Mouse (Mus musculus) CH12.LX (cell line): ENCODE results near the gene Tmod1. TPM values are rescaled to one million over a fixed set of nuclear protein-coding genes. Genes with fewer than 3 reads are reported as not detected.

Experiments used
- DNase-seq: peaks from one replicate; pipeline ENCODE4 v3.0.0-alpha.2; 2013; ENCODE audit errors: extremely low read depth
- H3K27ac ChIP-seq: 2 replicates; pipeline ENCODE4 v1.5.1; 2012; ENCODE audit warnings: low read depth, mild to moderate bottlenecking, control low read depth, moderate library complexity; ENCODE audit not compliant: insufficient read depth
- H3K27me3 ChIP-seq: replicated peaks from 2 replicates; pipeline ENCODE3; 2012; ENCODE audit warnings: inconsistent platforms
- H3K36me3 ChIP-seq, 2 experiments: replicated peaks in 1 of 2; 2 replicates each; pipeline versions ENCODE3 to v1.6.1; 2012; ENCODE audit warnings: inconsistent platforms in 1 of 2, low read length in 1 of 2, mild to moderate bottlenecking in 1 of 2, mixed read lengths in 1 of 2, moderate library complexity in 1 of 2; ENCODE audit not compliant: control insufficient read depth in 1 of 2, insufficient read depth in 1 of 2
- H3K4me1 ChIP-seq, 2 experiments: 2 replicates each; pipeline ENCODE4 v1.6.1; 2012; ENCODE audit warnings: inconsistent platforms in 1 of 2, moderate library complexity in 1 of 2; ENCODE audit not compliant: insufficient read depth in 2 of 2, control insufficient read depth in 1 of 2
- H3K4me2 ChIP-seq: 2 replicates; pipeline ENCODE4 v1.6.1; 2012; ENCODE audit warnings: low read depth, mild to moderate bottlenecking, control low read depth; ENCODE audit not compliant: poor library complexity, insufficient read depth, severe bottlenecking
- H3K4me3 ChIP-seq, 3 experiments: fragments of 150-350 bp in 1 of 3; sonication (generic) in 1 of 3; replicated peaks in 1 of 3; 2 replicates each; pipeline versions ENCODE3 to v1.5.1; 2011 to 2012; ENCODE audit warnings: low read depth in 2 of 3, low read length in 2 of 3, mild to moderate bottlenecking in 2 of 3, moderate library complexity in 2 of 3, control low read depth in 1 of 3, improper control_type of control experiment in 1 of 3, inconsistent platforms in 1 of 3, mixed read lengths in 1 of 3; ENCODE audit not compliant: poor library complexity in 1 of 3
- H3K79me2 ChIP-seq: replicated peaks from 2 replicates; pipeline ENCODE4 v1.6.1; 2012; ENCODE audit warnings: mild to moderate bottlenecking, moderate library complexity; ENCODE audit not compliant: control insufficient read depth, poor library complexity, insufficient read depth, severe bottlenecking; ENCODE audit errors: extremely low read depth
- H3K9ac ChIP-seq: 2 replicates; pipeline ENCODE4 v1.6.1; 2012; ENCODE audit warnings: low read depth, mild to moderate bottlenecking, control low read depth, moderate library complexity; ENCODE audit not compliant: insufficient read depth
- H3K9me3 ChIP-seq: replicated peaks from 2 replicates; pipeline ENCODE3; 2012; ENCODE audit warnings: low read length, inconsistent platforms, mixed read lengths
- CHD2 ChIP-seq: IDR thresholded peaks from 2 replicates; pipeline ENCODE4 v1.6.1; 2011; ENCODE audit warnings: low read length, improper control_type of control experiment
- CTCF ChIP-seq, 2 experiments: IDR thresholded peaks in 1 of 2; conservative IDR thresholded peaks in 1 of 2; 2 replicates each; pipeline ENCODE4 v1.5.1; 2011 to 2012; ENCODE audit warnings: low read depth in 2 of 2, low read length in 2 of 2, improper control_type of control experiment in 1 of 2, inconsistent platforms in 1 of 2, mild to moderate bottlenecking in 1 of 2, moderate library complexity in 1 of 2
- ELF1 ChIP-seq: IDR thresholded peaks from 2 replicates; pipeline ENCODE4 v1.6.1; 2014; ENCODE audit warnings: low read depth, mild to moderate bottlenecking, inconsistent platforms, low read length, improper control_type of control experiment
- GABPA ChIP-seq: IDR thresholded peaks from 2 replicates; pipeline ENCODE4 v1.6.1; 2012; ENCODE audit warnings: low read depth, low read length, improper control_type of control experiment, inconsistent platforms; ENCODE audit not compliant: insufficient replicate concordance
- IRF4 ChIP-seq: IDR thresholded peaks from 2 replicates; pipeline ENCODE4 v1.6.1; 2014; ENCODE audit warnings: low read depth, mild to moderate bottlenecking, inconsistent platforms, low read length, improper control_type of control experiment
- MAFK ChIP-seq: IDR thresholded peaks from 2 replicates; pipeline ENCODE4 v1.6.1; 2011; ENCODE audit warnings: low read length, improper control_type of control experiment; ENCODE audit not compliant: insufficient replicate concordance
- MEF2A ChIP-seq: IDR thresholded peaks from 2 replicates; pipeline ENCODE4 v1.6.1; 2014; ENCODE audit warnings: low read depth, mild to moderate bottlenecking, inconsistent platforms, low read length, improper control_type of control experiment, borderline replicate concordance
- NRF1 ChIP-seq: IDR thresholded peaks from 2 replicates; pipeline ENCODE4 v1.6.1; 2014; ENCODE audit warnings: low read depth, mild to moderate bottlenecking, inconsistent platforms, low read length, improper control_type of control experiment, moderate library complexity
- PAX5 ChIP-seq: IDR thresholded peaks from 2 replicates; pipeline ENCODE4 v1.6.1; 2012; ENCODE audit warnings: low read length, inconsistent platforms, mixed read lengths
- POLR2A ChIP-seq: IDR thresholded peaks from 2 replicates; pipeline ENCODE4 v1.6.1; 2011; ENCODE audit warnings: low read depth, mild to moderate bottlenecking, improper control_type of control experiment, low read length
- POLR2AphosphoS2 ChIP-seq: IDR thresholded peaks from 2 replicates; pipeline ENCODE4 v1.6.1; 2011; ENCODE audit warnings: low read depth, low read length, improper control_type of control experiment
- RAD21 ChIP-seq: IDR thresholded peaks from 2 replicates; pipeline ENCODE4 v1.6.1; 2011; ENCODE audit warnings: low read depth, mild to moderate bottlenecking, low read length, improper control_type of control experiment, moderate library complexity
- RCOR1 ChIP-seq: conservative IDR thresholded peaks from 2 replicates; pipeline ENCODE4 v1.6.1; 2012; ENCODE audit warnings: low read depth, mild to moderate bottlenecking, inconsistent platforms, low read length, improper control_type of control experiment
- ZKSCAN1 ChIP-seq: IDR thresholded peaks from 2 replicates; pipeline ENCODE4 v1.6.1; 2012; ENCODE audit warnings: low read depth, inconsistent platforms, low read length, improper control_type of control experiment, borderline replicate concordance
- ZMIZ1 ChIP-seq: IDR thresholded peaks from 2 replicates; pipeline ENCODE4 v1.6.1; 2012; ENCODE audit warnings: low read depth, mild to moderate bottlenecking, inconsistent platforms, low read length, improper control_type of control experiment
- ZNF384 ChIP-seq: IDR thresholded peaks from 2 replicates; pipeline ENCODE4 v1.6.1; 2012; ENCODE audit warnings: low read depth, low read length, improper control_type of control experiment, inconsistent platforms
- dilution Hi-C: fragments of 300-500 bp; cut with MboI; formaldehyde crosslinking; loops from 2 replicates; pipeline ENCODE4 v1.14.3; 2020; ENCODE audit warnings: low sequenced_read_pairs; ENCODE audit not compliant: extremely low pct_unique_long_range_greater_than_20kb, extremely low pct_ligation_motif_present
- in situ Hi-C: fragments of 300-500 bp; cut with MboI; formaldehyde crosslinking; loops from 3 replicates; pipeline ENCODE4 v1.14.3; 2019; ENCODE audit warnings: low sequenced_read_pairs, low pct_ligation_motif_present, low pct_unique_long_range_greater_than_20kb, mixed read lengths
- polyA plus RNA-seq: library from polyadenylated mRNA; unstranded; fragments of >175 nt; gene quantifications from 2 replicates; pipeline ENCODE4 v1.2.1, GENCODE M21; 2012; ENCODE audit warnings: low read depth; ENCODE audit not compliant: insufficient read length
- total RNA-seq, 2 experiments: library from RNA; depleted of rRNA; stranded (reverse); fragments of 300-350 nt in 1 of 2; fragments of >200 nt in 1 of 2; gene quantifications; 2 replicates each; pipeline ENCODE4 v1.2.3; 2012 to 2014

The Tmod1 gene
- total and polyA plus RNA-seq, 3 experiments, result 0.93 to 3.1 (median 2.5) TPM

GRCm38 (mm10) chr4:46095826-46096159 lies 57.1 kb downstream of the Tmod1 start:
- H3K27me3 ChIP-seq, result no peaks in the 10 kb centered on the region

GRCm38 (mm10) chr4:46096546-46096945 lies 57.8 kb downstream of the Tmod1 start:
- dilution Hi-C loops, result no loop called here
- no peak overlapping the region for H3K4me3 ChIP-seq
- H3K36me3 ChIP-seq, result peaks cover 0 to 16% of the 10 kb centered on the region in 2 experiments
- no peaks in the 10 kb centered on the region for H3K27me3 ChIP-seq
- no peak overlapping the region for H3K27ac ChIP-seq
- DNase-seq, result no peak
- no peak overlapping the region for H3K9ac ChIP-seq
- H3K4me1 ChIP-seq, result peaks cover 33 to 54% of the 10 kb centered on the region in 2 experiments
- H3K79me2 ChIP-seq, result no peaks in the 10 kb centered on the region
- no peak overlapping the region for H3K4me2 ChIP-seq
- H3K9me3 ChIP-seq, result no peaks in the 10 kb centered on the region
- TF ChIP-seq RAD21 (no peak), MAFK (no peak), ELF1 (no peak), ZKSCAN1 (no peak), ZNF384 (no peak), PAX5 (no peak), ZMIZ1 (no peak), MEF2A (no peak), CTCF (conservative IDR thresholded peaks at IDR 0.05 in 1 of 2, IDR thresholded peaks at IDR 0.05 in 1 of 2; ENCODE audit: low read depth in 2 of 2, low read length in 2 of 2) (no peak), POLR2A (no peak), CHD2 (no peak), RCOR1 (no peak), POLR2AphosphoS2 (no peak), NRF1 (no peak), GABPA (no peak)
- TF ChIP-seq, all 38 proteins: peak for 0
- in situ Hi-C loops, result loop anchor here (5.0 kb wide), 1 partner anchor 49 kb away; no protein-coding TSS in a partner anchor

More at GRCm38 (mm10) chr4:46095826-46096159, 57.1 kb downstream of the Tmod1 start:
- no peak overlapping the region for H3K4me2 ChIP-seq
- TF ChIP-seq GABPA (no peak), RCOR1 (no peak), IRF4 (no peak), ZKSCAN1 (peak; percentile 97)
- no peaks in the 10 kb centered on the region for H3K9me3 ChIP-seq
- no peaks in the 10 kb centered on the region for H3K79me2 ChIP-seq
- no peak overlapping the region for H3K9ac ChIP-seq
- dilution Hi-C loops, result no loop called here
- peaks cover 33 to 54% of the 10 kb centered on the region in 2 experiments for H3K4me1 ChIP-seq
- no peak for DNase-seq
- peaks cover 0 to 16% of the 10 kb centered on the region in 2 experiments for H3K36me3 ChIP-seq
- in situ Hi-C loops, result loop anchor here (5.0 kb wide), 1 partner anchor 48 kb away; no protein-coding TSS in a partner anchor
- H3K27ac ChIP-seq, result peak overlapping the region; percentile 8; the same call in 1 of the 2 replicates
- no peak overlapping the region for H3K4me3 ChIP-seq
